Mouse (Mus musculus): Measurements from ENCODE around the gene Klk1b26.
"Not testable (repeated sequence)": the region's sequence is repeated elsewhere in the genome, so short reads cannot be mapped to it uniquely, and the experiment has no call there.

Gene Klk1b26

GRCm38 (mm10) chr7:44011868-44012267 is at the start of gene Klk1b26:
Gene Klk1b26, plus strand, starts transcription at chr7:44012168.
- DNase-seq (ENCODE audit: low spot score), result not testable (repeated sequence)

GRCm38 (mm10) chr7:43966451-43966850 is 45.5 kb upstream of the Klk1b26 start, which contains the start of gene Klk1b1:
Gene Klk1b1, plus strand, starts transcription at chr7:43966751.
- no peak for DNase-seq (ENCODE audit: low spot score)

GRCm38 (mm10) chr7:43967058-43967457 is 44.9 kb upstream of the Klk1b26 start:
- DNase-seq (ENCODE audit: low spot score), result no peak

- no peak for DNase-seq (ENCODE audit: low spot score)
Observed at GRCm38 (mm10) chr7:43967612-43968011, 44.4 kb upstream of the Klk1b26 start.

- not testable (repeated sequence) for DNase-seq (ENCODE audit: low spot score)
Observed at GRCm38 (mm10) chr7:43975761-43976160, 36.2 kb upstream of the Klk1b26 start, which contains the start of gene Klk1b9. Gene Klk1b9, plus strand, starts transcription at chr7:43976061.

GRCm38 (mm10) chr7:43985657-43986056 is 26.3 kb upstream of the Klk1b26 start:
- no peak for DNase-seq (ENCODE audit: low spot score)

GRCm38 (mm10) chr7:43994821-43995220 is 17.1 kb upstream of the Klk1b26 start:
- not testable (repeated sequence) for DNase-seq (ENCODE audit: low spot score)

GRCm38 (mm10) chr7:43995577-43995976 is 16.4 kb upstream of the Klk1b26 start, which contains the start of gene Klk1b11:
Gene Klk1b11, plus strand, starts transcription at chr7:43995877.
- not testable (repeated sequence) for DNase-seq (ENCODE audit: low spot score)

GRCm38 (mm10) chr7:44004847-44005246 is 7.1 kb upstream of the Klk1b26 start:
- no peak for DNase-seq (ENCODE audit: low spot score)

- DNase-seq (ENCODE audit: low spot score), result not testable (repeated sequence)
Observed at GRCm38 (mm10) chr7:44014666-44015065, 2.7 kb downstream of the Klk1b26 start.

GRCm38 (mm10) chr7:44015071-44015470 is 3.1 kb downstream of the Klk1b26 start:
- no peak for DNase-seq (ENCODE audit: low spot score)

- DNase-seq (ENCODE audit: low spot score), result not testable (repeated sequence)
Observed at GRCm38 (mm10) chr7:44051990-44052389, 40.0 kb downstream of the Klk1b26 start, which contains the start of gene Klk1b27. Gene Klk1b27, plus strand, starts transcription at chr7:44052290.

Measured in yolk sac, embryonic 10.5 days (tissue).